Mouse (Mus musculus) ovary, adult 18-20 months (tissue): Measurements from ENCODE around the gene Grb14.

ENCODE experiments used
- DNase-seq: peaks from one replicate; pipeline ENCODE4 v3.0.0; 2022; ENCODE audit warnings: low spot score, mixed read lengths

Gene Grb14

GRCm38 (mm10) chr2:64974549-64974948, 50.2 kb downstream of the Grb14 start:
- no peak for DNase-seq

GRCm38 (mm10) chr2:64973819-64974441, 50.9 kb downstream of the Grb14 start:
- DNase-seq = no peak

GRCm38 (mm10) chr2:64973125-64973524, 51.7 kb downstream of the Grb14 start:
- peak; percentile 39 for DNase-seq

GRCm38 (mm10) chr2:64971828-64972227, 53.0 kb downstream of the Grb14 start:
- DNase-seq = no peak

- DNase-seq = no peak
Observed at GRCm38 (mm10) chr2:64970992-64971391, 53.8 kb downstream of the Grb14 start.

- no peak for DNase-seq
Observed at GRCm38 (mm10) chr2:64966893-64967444, 57.8 kb downstream of the Grb14 start.

GRCm38 (mm10) chr2:64966323-64966722, 58.5 kb downstream of the Grb14 start:
- no peak for DNase-seq

- no peak for DNase-seq
Observed at GRCm38 (mm10) chr2:64965227-64965864, 59.4 kb downstream of the Grb14 start.

GRCm38 (mm10) chr2:64962196-64962595, 62.6 kb downstream of the Grb14 start:
- DNase-seq = no peak

- no peak for DNase-seq
Observed at GRCm38 (mm10) chr2:64961381-64961780, 63.4 kb downstream of the Grb14 start.

- DNase-seq = no peak
Observed at GRCm38 (mm10) chr2:64959657-64960056, 65.1 kb downstream of the Grb14 start.

GRCm38 (mm10) chr2:64955441-64955840, 69.3 kb downstream of the Grb14 start:
- peak; percentile 37 for DNase-seq

GRCm38 (mm10) chr2:64949210-64949609, 75.6 kb downstream of the Grb14 start:
- no peak for DNase-seq

- no peak for DNase-seq
Observed at GRCm38 (mm10) chr2:64948418-64949169, 76.2 kb downstream of the Grb14 start.

- no peak for DNase-seq
Observed at GRCm38 (mm10) chr2:64947484-64947883, 77.3 kb downstream of the Grb14 start.

- no peak for DNase-seq
Observed at GRCm38 (mm10) chr2:64920879-64921278, 103.9 kb downstream of the Grb14 start.

GRCm38 (mm10) chr2:64915448-64915847, 109.3 kb downstream of the Grb14 start:
- no peak for DNase-seq

GRCm38 (mm10) chr2:64904877-64905276, 119.9 kb downstream of the Grb14 start:
- DNase-seq = no peak

- DNase-seq = no peak
Observed at GRCm38 (mm10) chr2:64897844-64898243, 126.9 kb downstream of the Grb14 start.

- no peak for DNase-seq
Observed at GRCm38 (mm10) chr2:64893233-64893632, 131.6 kb downstream of the Grb14 start.

GRCm38 (mm10) chr2:64887098-64887757, 137.6 kb downstream of the Grb14 start:
- DNase-seq = no peak

GRCm38 (mm10) chr2:64885696-64886095, 139.1 kb downstream of the Grb14 start:
- DNase-seq = no peak
